Mouse (Mus musculus): ENCODE results near the gene Gm9887. TPM values are rescaled to one million over a fixed set of nuclear protein-coding genes. Genes with fewer than 3 reads are reported as not detected.
"Not testable (repeated sequence)": the region's sequence is repeated elsewhere in the genome, so short reads cannot be mapped to it uniquely, and the experiment has no call there.

Gene Gm9887
- polyA plus RNA-seq, 1 experiment = 1.1 TPM

DNA sequence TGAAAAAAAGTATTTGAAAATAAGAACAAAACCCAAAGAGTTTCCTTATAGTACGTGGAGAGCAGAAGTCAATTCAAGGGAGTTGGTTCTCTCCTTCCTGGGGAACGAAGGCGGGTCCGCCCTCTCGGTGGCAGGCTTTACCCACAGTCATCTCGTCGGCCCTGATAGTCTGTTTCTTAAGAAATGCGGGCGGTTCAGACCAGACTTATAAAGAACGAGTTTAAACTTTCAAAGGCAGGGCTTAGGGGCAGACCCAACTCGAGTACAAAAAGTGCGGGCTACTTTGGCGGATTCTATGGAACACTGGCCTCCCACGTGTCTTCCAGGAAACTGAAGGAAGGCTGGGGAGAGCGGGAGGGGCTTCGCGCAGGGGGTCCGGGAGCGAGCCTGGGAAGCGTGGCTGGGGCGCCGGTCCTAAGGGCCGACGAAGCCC lies 821 bp downstream of the Gm9887 start:
- DNase-seq = peak; percentile 80
- peak overlapping the region; percentile 80 for H3K27ac ChIP-seq (ENCODE audit: control insufficient read depth, insufficient read depth, low read length)
- peaks cover 8% of the 10 kb centered on the region for H3K36me3 ChIP-seq (ENCODE audit: control insufficient read depth, insufficient read depth, low read length)
- peak overlapping the region; percentile 87 for H3K4me3 ChIP-seq (ENCODE audit: control insufficient read depth, insufficient read depth, low read length)
- 0 out of 2 replicates have a peak, but pooled peaks cover 2% of the 10 kb centered on the region for H3K4me1 ChIP-seq (replicated peaks; ENCODE audit: control insufficient read depth, insufficient read depth, low read length)
- WGBS = under 1% methylated on average over 24 of the region's 24 CpGs
- TF ChIP-seq POLR2A (IDR thresholded peaks at IDR 0.05; ENCODE audit: control insufficient read depth, extremely low read depth, insufficient read depth, low read length, poor library complexity) (no peak), CTCF (IDR thresholded peaks at IDR 0.05; ENCODE audit: borderline replicate concordance, control insufficient read depth, extremely low read depth, insufficient read depth, low read length, poor library complexity) (no peak)
- no peaks in the 10 kb centered on the region for H3K27me3 ChIP-seq (ENCODE audit: control insufficient read depth, insufficient read depth, low read length)

DNA sequence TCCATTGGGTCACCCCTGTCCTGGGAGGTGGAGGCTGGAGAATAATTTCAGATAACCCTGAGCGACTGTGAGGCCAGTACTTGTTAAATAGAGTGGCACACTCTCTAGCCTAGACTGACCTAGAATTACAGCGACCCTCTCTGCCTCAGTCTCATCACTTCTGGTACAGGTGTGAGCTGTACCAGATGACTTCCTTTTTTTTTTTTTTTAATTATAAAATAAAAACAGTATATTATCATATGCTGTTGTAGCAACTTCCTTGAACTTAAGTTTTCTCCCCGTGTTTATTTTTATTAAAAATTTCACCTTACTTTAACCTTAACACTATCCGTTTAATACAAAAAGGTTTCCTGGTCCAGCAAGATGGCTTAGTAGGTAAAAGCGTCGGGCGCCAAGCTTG lies 1.3 kb downstream of the Gm9887 start:
- Histone ChIP-seq H3K27ac (ENCODE audit: control insufficient read depth, insufficient read depth, low read length) (peak overlapping the region; percentile 80), H3K36me3 (ENCODE audit: control insufficient read depth, insufficient read depth, low read length) (peaks cover 8% of the 10 kb centered on the region), H3K27me3 (ENCODE audit: control insufficient read depth, insufficient read depth, low read length) (no peaks in the 10 kb centered on the region), H3K4me1 (replicated peaks; ENCODE audit: control insufficient read depth, insufficient read depth, low read length) (no peaks in the 10 kb centered on the region), H3K4me3 (ENCODE audit: control insufficient read depth, insufficient read depth, low read length) (peak overlapping the region; percentile 87)
- TF ChIP-seq POLR2A (IDR thresholded peaks at IDR 0.05; ENCODE audit: control insufficient read depth, extremely low read depth, insufficient read depth, low read length, poor library complexity) = no peak
- no peak for TF ChIP-seq CTCF (IDR thresholded peaks at IDR 0.05; ENCODE audit: borderline replicate concordance, control insufficient read depth, extremely low read depth, insufficient read depth, low read length, poor library complexity)
- 7% methylated on average over 7 of the region's 7 CpGs for WGBS
- no peak for DNase-seq

- Histone ChIP-seq H3K27me3 (ENCODE audit: control insufficient read depth, insufficient read depth, low read length) (no peaks in the 10 kb centered on the region), H3K27ac (ENCODE audit: control insufficient read depth, insufficient read depth, low read length) (no peak overlapping the region)
- DNase-seq = no peak
Observed at GRCm38 (mm10) chr12:69367557-69367956, 4.7 kb downstream of the Gm9887 start.

DNA sequence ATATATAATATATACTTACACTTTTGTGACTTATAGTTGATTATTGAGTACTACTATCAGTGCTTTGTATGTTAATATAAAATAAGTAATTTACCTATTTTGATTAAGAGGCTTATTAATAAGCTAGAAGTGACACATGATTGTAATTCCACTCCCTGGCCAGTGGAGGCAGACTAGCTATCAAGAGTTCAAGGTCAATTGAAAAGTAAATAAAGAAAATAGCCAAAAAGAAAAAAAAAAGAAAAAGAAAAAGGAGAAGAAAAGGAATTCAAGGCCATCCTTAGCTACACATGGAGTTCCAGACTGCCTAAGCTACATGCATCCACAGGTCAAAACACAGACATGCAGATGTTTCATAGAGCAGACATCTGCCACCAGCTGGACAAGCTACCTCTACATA lies 5.8 kb downstream of the Gm9887 start:
- no peak overlapping the region for H3K4me3 ChIP-seq (ENCODE audit: control insufficient read depth, insufficient read depth, low read length)
- no peaks in the 10 kb centered on the region for H3K27me3 ChIP-seq (ENCODE audit: control insufficient read depth, insufficient read depth, low read length)
- no peak overlapping the region for H3K27ac ChIP-seq (ENCODE audit: control insufficient read depth, insufficient read depth, low read length)
- no peaks in the 10 kb centered on the region for H3K36me3 ChIP-seq (ENCODE audit: control insufficient read depth, insufficient read depth, low read length)
- TF ChIP-seq CTCF (IDR thresholded peaks at IDR 0.05; ENCODE audit: borderline replicate concordance, control insufficient read depth, extremely low read depth, insufficient read depth, low read length, poor library complexity) (no peak), POLR2A (IDR thresholded peaks at IDR 0.05; ENCODE audit: control insufficient read depth, extremely low read depth, insufficient read depth, low read length, poor library complexity) (no peak)
- peaks cover 5% of the 10 kb centered on the region; the same call in 1 of the 2 replicates for H3K4me1 ChIP-seq (replicated peaks; ENCODE audit: control insufficient read depth, insufficient read depth, low read length)
- DNase-seq = peak; percentile 33

More at GRCm38 (mm10) chr12:69367557-69367956, 4.7 kb downstream of the Gm9887 start:
- H3K4me3 ChIP-seq (ENCODE audit: control insufficient read depth, insufficient read depth, low read length) = no peak overlapping the region
- peaks cover 2% of the 10 kb centered on the region; the same call in 1 of the 2 replicates for H3K4me1 ChIP-seq (replicated peaks; ENCODE audit: control insufficient read depth, insufficient read depth, low read length)
- WGBS = 27% methylated on average over 2 of the region's 2 CpGs
- H3K36me3 ChIP-seq (ENCODE audit: control insufficient read depth, insufficient read depth, low read length) = no peaks in the 10 kb centered on the region
- TF ChIP-seq POLR2A (IDR thresholded peaks at IDR 0.05; ENCODE audit: control insufficient read depth, extremely low read depth, insufficient read depth, low read length, poor library complexity) = no peak
- no peak for TF ChIP-seq CTCF (IDR thresholded peaks at IDR 0.05; ENCODE audit: borderline replicate concordance, control insufficient read depth, extremely low read depth, insufficient read depth, low read length, poor library complexity)

GRCm38 (mm10) chr12:69365757-69366156 lies 6.5 kb downstream of the Gm9887 start:
- H3K27ac ChIP-seq (ENCODE audit: control insufficient read depth, insufficient read depth, low read length) = no peak overlapping the region
- no peak overlapping the region for H3K4me3 ChIP-seq (ENCODE audit: control insufficient read depth, insufficient read depth, low read length)
- no peaks in the 10 kb centered on the region for H3K36me3 ChIP-seq (ENCODE audit: control insufficient read depth, insufficient read depth, low read length)
- WGBS = 94% methylated on average over 7 of the region's 7 CpGs
- no peaks in the 10 kb centered on the region for H3K27me3 ChIP-seq (ENCODE audit: control insufficient read depth, insufficient read depth, low read length)
- peaks cover 5% of the 10 kb centered on the region; the same call in 1 of the 2 replicates for H3K4me1 ChIP-seq (replicated peaks; ENCODE audit: control insufficient read depth, insufficient read depth, low read length)
- no peak for DNase-seq
- no peak for TF ChIP-seq POLR2A (IDR thresholded peaks at IDR 0.05; ENCODE audit: control insufficient read depth, extremely low read depth, insufficient read depth, low read length, poor library complexity)
- no peak for TF ChIP-seq CTCF (IDR thresholded peaks at IDR 0.05; ENCODE audit: borderline replicate concordance, control insufficient read depth, extremely low read depth, insufficient read depth, low read length, poor library complexity)

DNA sequence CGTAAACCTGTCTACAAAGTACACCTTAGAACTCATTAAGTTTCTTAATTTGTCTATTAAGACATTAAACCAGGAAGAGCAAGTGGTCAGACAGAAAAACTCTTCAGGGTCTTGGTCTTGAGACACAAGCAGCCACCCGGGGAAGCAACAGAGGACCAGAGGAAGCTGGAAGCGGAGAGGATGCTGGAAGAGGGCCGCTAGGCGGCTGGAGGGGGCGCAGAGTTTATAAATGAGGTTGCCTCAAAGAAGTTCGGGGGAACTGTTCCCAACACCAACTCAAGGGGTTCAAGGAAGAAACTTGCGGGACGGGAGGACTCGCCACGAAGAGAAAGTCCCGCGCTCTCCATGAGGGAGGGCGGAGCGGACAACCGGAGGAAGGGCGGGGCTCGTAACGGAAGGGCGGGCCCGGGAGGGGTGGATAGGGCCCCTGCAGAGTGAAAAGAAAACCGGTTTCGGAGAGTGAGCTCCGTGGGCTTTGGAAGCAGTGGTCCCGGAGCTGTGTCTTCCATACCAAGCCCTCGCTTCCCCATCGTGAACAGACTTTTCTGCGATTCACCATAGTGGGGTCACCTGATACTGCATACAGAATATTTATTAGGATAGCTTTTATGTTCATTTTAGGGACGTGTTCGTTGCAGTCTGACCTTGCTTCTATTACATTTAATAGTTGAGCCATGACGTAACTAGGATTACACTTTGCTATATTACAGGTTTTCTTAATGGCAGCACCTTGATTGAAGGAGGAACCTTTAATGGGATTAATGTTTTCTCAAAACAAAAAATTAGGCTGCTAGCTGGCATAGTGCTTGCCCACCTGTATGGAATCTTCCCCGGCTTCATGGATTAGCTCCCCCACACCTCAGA lies 8.1 kb downstream of the Gm9887 start:
- peak; percentile 83 for DNase-seq
- Histone ChIP-seq H3K4me1 (replicated peaks; ENCODE audit: control insufficient read depth, insufficient read depth, low read length) (peaks cover 5% of the 10 kb centered on the region; the same call in 1 of the 2 replicates), H3K36me3 (ENCODE audit: control insufficient read depth, insufficient read depth, low read length) (no peaks in the 10 kb centered on the region), H3K27me3 (ENCODE audit: control insufficient read depth, insufficient read depth, low read length) (no peaks in the 10 kb centered on the region), H3K27ac (ENCODE audit: control insufficient read depth, insufficient read depth, low read length) (peak overlapping the region; percentile 58), H3K4me3 (ENCODE audit: control insufficient read depth, insufficient read depth, low read length) (peak overlapping the region; percentile 63)
- WGBS = 6% methylated on average over 32 of the region's 32 CpGs
- TF ChIP-seq CTCF (IDR thresholded peaks at IDR 0.05; ENCODE audit: borderline replicate concordance, control insufficient read depth, extremely low read depth, insufficient read depth, low read length, poor library complexity) (peak; percentile 40; the same call in 1 of the 2 replicates), POLR2A (IDR thresholded peaks at IDR 0.05; ENCODE audit: control insufficient read depth, extremely low read depth, insufficient read depth, low read length, poor library complexity) (peak; percentile 55)

GRCm38 (mm10) chr12:69363110-69363509 lies 9.1 kb downstream of the Gm9887 start:
- not testable (repeated sequence) for H3K27me3 ChIP-seq (ENCODE audit: control insufficient read depth, insufficient read depth, low read length); H3K4me3 ChIP-seq (ENCODE audit: control insufficient read depth, insufficient read depth, low read length); DNase-seq; H3K4me1 ChIP-seq (replicated peaks; ENCODE audit: control insufficient read depth, insufficient read depth, low read length); H3K36me3 ChIP-seq (ENCODE audit: control insufficient read depth, insufficient read depth, low read length); H3K27ac ChIP-seq (ENCODE audit: control insufficient read depth, insufficient read depth, low read length)
- WGBS = 97% methylated on average over 7 of the region's 7 CpGs

Measured in thymus, adult 2 months (tissue).